Mouse (Mus musculus): ENCODE results near the gene Timm17a. TPM values are rescaled to one million over a fixed set of nuclear protein-coding genes. Genes with fewer than 3 reads are reported as not detected.
A peak's percentile ranks its signal among the peaks of the same experiment; 100 is the strongest.

The Timm17a gene
- polyA plus RNA-seq, 2 experiments, result 26.0 to 136 TPM

- no peak for DNase-seq (ENCODE audit: low read depth in 3 of 3, low spot score in 3 of 3)
- Histone ChIP-seq H3K27me3 (ENCODE audit: control insufficient read depth, insufficient read depth, low read length) (no peaks in the 10 kb centered on the region), H3K9ac (replicated peaks) (no peak overlapping the region), H3K9me3 (ENCODE audit: control insufficient read depth, low read length) (no peaks in the 10 kb centered on the region), H3K4me2 (ENCODE audit: low read depth) (no peak overlapping the region), H3K36me3 (replicated peaks; ENCODE audit: control insufficient read depth, insufficient read depth, low read depth) (0 out of 2 replicates have a peak, but pooled peaks cover 2% of the 10 kb centered on the region), H3K27ac (no peak overlapping the region), H3K4me1 (replicated peaks; ENCODE audit: control insufficient read depth in 2 of 2, insufficient read depth in 2 of 2, low read length in 1 of 2) (no peaks in the 10 kb centered on the region), H3K4me3 (ENCODE audit: insufficient read depth in 1 of 2, low read depth in 2 of 2, low read length in 2 of 2) (no peak overlapping the region)
- ATAC-seq (ENCODE audit: insufficient read depth), result no peak
- TF ChIP-seq CTCF (IDR thresholded peaks at IDR 0.05; ENCODE audit: low read depth) (no peak), EP300 (IDR thresholded peaks at IDR 0.05; ENCODE audit: low read depth) (no peak)
- WGBS (ENCODE audit: insufficient replicate concordance), result 44% methylated on average over 5 of the region's 5 CpGs
Observed at GRCm38 (mm10) chr1:135265834-135266233, 47.7 kb downstream of the Timm17a start.

DNA sequence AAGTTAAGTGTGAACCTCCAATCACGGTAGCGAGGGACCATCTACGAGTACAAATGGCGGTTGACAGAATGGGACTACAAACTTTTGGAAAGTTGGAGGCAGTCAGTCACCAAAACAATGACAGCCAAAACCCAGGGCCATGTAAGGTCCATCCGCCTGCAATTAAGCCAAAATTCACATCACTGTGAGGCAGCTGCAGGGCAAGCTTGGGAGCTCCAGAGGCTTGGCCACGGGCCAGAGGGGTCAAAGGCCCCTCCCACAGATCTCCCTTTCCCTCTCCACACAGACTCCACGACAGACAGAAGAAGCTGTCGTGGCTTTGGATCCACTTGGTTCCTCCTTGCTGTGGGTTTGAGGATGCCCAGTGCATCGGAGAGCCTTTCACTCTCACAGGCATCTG lies 50.3 kb downstream of the Timm17a start:
- DNase-seq (ENCODE audit: low read depth in 3 of 3, low spot score in 3 of 3), result no peak
- Histone ChIP-seq H3K27ac (no peak overlapping the region), H3K9ac (replicated peaks) (no peak overlapping the region), H3K9me3 (ENCODE audit: control insufficient read depth, low read length) (no peaks in the 10 kb centered on the region), H3K4me3 (ENCODE audit: insufficient read depth in 1 of 2, low read depth in 2 of 2, low read length in 2 of 2) (no peak overlapping the region), H3K27me3 (ENCODE audit: control insufficient read depth, insufficient read depth, low read length) (no peaks in the 10 kb centered on the region), H3K36me3 (replicated peaks; ENCODE audit: control insufficient read depth, insufficient read depth, low read depth) (0 out of 2 replicates have a peak, but pooled peaks cover 2% of the 10 kb centered on the region), H3K4me2 (ENCODE audit: low read depth) (no peak overlapping the region), H3K4me1 (replicated peaks; ENCODE audit: control insufficient read depth in 2 of 2, insufficient read depth in 2 of 2, low read length in 1 of 2) (peaks cover 4% of the 10 kb centered on the region in 2 experiments; a peak in 2 of 4 replicates)
- no peak for ATAC-seq (ENCODE audit: insufficient read depth)
- 73% methylated on average over 9 of the region's 9 CpGs for WGBS (ENCODE audit: insufficient replicate concordance)
- TF ChIP-seq CTCF (IDR thresholded peaks at IDR 0.05; ENCODE audit: low read depth) (no peak), EP300 (IDR thresholded peaks at IDR 0.05; ENCODE audit: low read depth) (no peak)

DNA sequence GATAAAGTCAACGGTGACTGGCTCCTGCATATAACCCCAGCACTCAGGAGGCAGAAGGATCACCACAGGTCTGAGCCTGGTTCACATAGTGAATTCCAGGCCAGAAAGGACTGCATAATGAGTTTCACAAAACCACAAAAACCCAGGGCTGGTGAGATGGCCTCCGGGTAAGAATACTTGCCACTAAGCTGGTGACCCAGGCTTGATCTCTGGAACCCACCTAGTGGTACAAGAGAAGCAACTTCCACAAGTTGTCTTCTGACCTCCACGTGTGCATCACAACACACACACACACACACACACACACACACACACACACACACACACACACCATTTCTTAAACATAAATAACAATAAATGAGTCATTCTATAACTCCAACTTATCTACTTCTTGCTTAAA lies 51.2 kb downstream of the Timm17a start:
- no peak for TF ChIP-seq CTCF (IDR thresholded peaks at IDR 0.05; ENCODE audit: low read depth)
- no peak for TF ChIP-seq EP300 (IDR thresholded peaks at IDR 0.05; ENCODE audit: low read depth)
- no peak overlapping the region for H3K27ac ChIP-seq
- no peaks in the 10 kb centered on the region for H3K9me3 ChIP-seq (ENCODE audit: control insufficient read depth, low read length)
- no peak overlapping the region for H3K4me3 ChIP-seq (ENCODE audit: insufficient read depth in 1 of 2, low read depth in 2 of 2, low read length in 2 of 2)
- 0 out of 2 replicates have a peak, but pooled peaks cover 2% of the 10 kb centered on the region for H3K36me3 ChIP-seq (replicated peaks; ENCODE audit: control insufficient read depth, insufficient read depth, low read depth)
- 77% methylated on average over 3 of the region's 3 CpGs for WGBS (ENCODE audit: insufficient replicate concordance)
- no peaks in the 10 kb centered on the region for H3K27me3 ChIP-seq (ENCODE audit: control insufficient read depth, insufficient read depth, low read length)
- ATAC-seq (ENCODE audit: insufficient read depth), result no peak
- no peak overlapping the region for H3K4me2 ChIP-seq (ENCODE audit: low read depth)
- no peak for DNase-seq (ENCODE audit: low read depth in 3 of 3, low spot score in 3 of 3)
- H3K4me1 ChIP-seq (replicated peaks; ENCODE audit: control insufficient read depth in 2 of 2, insufficient read depth in 2 of 2, low read length in 1 of 2), result peaks cover 4% of the 10 kb centered on the region in 2 experiments; a peak in 2 of 4 replicates
- no peak overlapping the region for H3K9ac ChIP-seq (replicated peaks)

DNA sequence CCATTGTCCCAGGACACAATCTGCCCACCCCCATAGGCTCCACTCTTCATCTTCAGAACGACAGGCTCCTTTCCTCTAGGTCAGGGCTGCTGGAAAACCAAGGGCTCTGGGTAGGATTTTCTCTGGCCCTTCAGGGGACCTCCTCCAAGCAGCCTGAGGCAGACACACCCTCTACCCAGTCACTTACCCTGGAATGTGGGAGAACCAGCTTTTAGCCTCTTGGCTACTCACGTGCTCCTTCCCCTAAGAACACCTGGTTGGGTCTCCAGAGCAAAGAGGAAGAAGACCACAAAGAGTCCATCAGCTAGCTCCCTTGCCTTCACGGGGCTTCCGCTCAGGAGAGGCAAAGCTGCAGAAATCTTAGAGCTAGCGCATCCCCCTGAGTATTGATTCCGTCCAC lies 52.6 kb downstream of the Timm17a start:
- H3K27ac ChIP-seq, result no peak overlapping the region
- no peaks in the 10 kb centered on the region for H3K9me3 ChIP-seq (ENCODE audit: control insufficient read depth, low read length)
- H3K9ac ChIP-seq (replicated peaks), result no peak overlapping the region
- no peak overlapping the region for H3K4me2 ChIP-seq (ENCODE audit: low read depth)
- DNase-seq (ENCODE audit: low read depth in 3 of 3, low spot score in 3 of 3) (no peak), ATAC-seq (ENCODE audit: insufficient read depth) (no peak)
- TF ChIP-seq CTCF (IDR thresholded peaks at IDR 0.05; ENCODE audit: low read depth), result no peak
- no peak for TF ChIP-seq EP300 (IDR thresholded peaks at IDR 0.05; ENCODE audit: low read depth)
- H3K36me3 ChIP-seq (replicated peaks; ENCODE audit: control insufficient read depth, insufficient read depth, low read depth), result 0 out of 2 replicates have a peak, but pooled peaks cover 2% of the 10 kb centered on the region
- no peak overlapping the region for H3K4me3 ChIP-seq (ENCODE audit: insufficient read depth in 1 of 2, low read depth in 2 of 2, low read length in 2 of 2)
- 61% methylated on average over 6 of the region's 6 CpGs for WGBS (ENCODE audit: insufficient replicate concordance)
- peaks cover 4% of the 10 kb centered on the region in 2 experiments; a peak in 2 of 4 replicates for H3K4me1 ChIP-seq (replicated peaks; ENCODE audit: control insufficient read depth in 2 of 2, insufficient read depth in 2 of 2, low read length in 1 of 2)
- H3K27me3 ChIP-seq (ENCODE audit: control insufficient read depth, insufficient read depth, low read length), result no peaks in the 10 kb centered on the region

GRCm38 (mm10) chr1:135259128-135259436 lies 54.5 kb downstream of the Timm17a start:
- under 1% methylated on average over 10 of the region's 10 CpGs for WGBS (ENCODE audit: insufficient replicate concordance)
- peak; percentile 73 for ATAC-seq (ENCODE audit: insufficient read depth)

More at GRCm38 (mm10) chr1:135259128-135259436, 54.5 kb downstream of the Timm17a start:
- H3K36me3 ChIP-seq (replicated peaks; ENCODE audit: control insufficient read depth, insufficient read depth, low read depth), result no peaks in the 10 kb centered on the region
- no peaks in the 10 kb centered on the region for H3K27me3 ChIP-seq (ENCODE audit: control insufficient read depth, insufficient read depth, low read length)
- TF ChIP-seq CTCF (IDR thresholded peaks at IDR 0.05; ENCODE audit: low read depth), result peak; percentile 92
- 0 out of 2 replicates have a peak, but pooled peaks have one; percentile 23 for TF ChIP-seq EP300 (IDR thresholded peaks at IDR 0.05; ENCODE audit: low read depth)
- H3K4me2 ChIP-seq (ENCODE audit: low read depth), result peak overlapping the region; percentile 67
- H3K9ac ChIP-seq (replicated peaks), result peak overlapping the region; percentile 50
- DNase-seq (ENCODE audit: low read depth in 3 of 3, low spot score in 3 of 3), result peak; percentile 71 to 80 (median 73)
- no peaks in the 10 kb centered on the region for H3K9me3 ChIP-seq (ENCODE audit: control insufficient read depth, low read length)
- H3K27ac ChIP-seq, result peak overlapping the region; percentile 9; the same call in 1 of the 2 replicates
- H3K4me3 ChIP-seq (ENCODE audit: insufficient read depth in 1 of 2, low read depth in 2 of 2, low read length in 2 of 2), result peak overlapping the region; percentile 14 to 30; a peak in 3 of 4 replicates
- H3K4me1 ChIP-seq (replicated peaks; ENCODE audit: control insufficient read depth in 2 of 2, insufficient read depth in 2 of 2, low read length in 1 of 2), result peaks cover 4% of the 10 kb centered on the region in 2 experiments; a peak in 2 of 4 replicates
